Mouse (Mus musculus): ENCODE measurements at regions not wholly inside any gene's neighbourhood (a gene's known extent, or its start where the extent isn't known, plus 50 kb on each side); places are given as distances from the start of the nearest gene placed in this dataset.

DNA sequence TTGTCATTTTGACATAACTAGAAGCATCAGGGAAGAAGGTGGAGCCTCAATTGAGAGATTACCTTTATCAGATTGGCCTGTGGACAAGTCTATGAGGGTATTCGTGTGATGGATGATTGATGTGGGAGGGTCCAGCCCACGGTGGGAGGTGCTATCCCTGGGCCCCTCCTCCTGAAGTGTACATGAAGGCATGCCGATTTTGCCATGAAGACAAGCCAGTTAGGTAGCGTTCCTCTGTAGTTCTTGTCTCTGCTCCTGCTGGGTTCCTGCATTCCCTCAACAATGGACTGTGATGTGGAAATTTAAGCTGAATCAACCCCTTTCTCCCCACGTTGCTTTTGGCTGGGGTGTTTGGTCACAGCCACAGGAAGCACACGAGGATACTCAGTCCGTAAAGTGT is 317.5 kb downstream of the Gm49356 start:
- DNase-seq (ENCODE audit: extremely low spot score, low spot score), result no peak

DNA sequence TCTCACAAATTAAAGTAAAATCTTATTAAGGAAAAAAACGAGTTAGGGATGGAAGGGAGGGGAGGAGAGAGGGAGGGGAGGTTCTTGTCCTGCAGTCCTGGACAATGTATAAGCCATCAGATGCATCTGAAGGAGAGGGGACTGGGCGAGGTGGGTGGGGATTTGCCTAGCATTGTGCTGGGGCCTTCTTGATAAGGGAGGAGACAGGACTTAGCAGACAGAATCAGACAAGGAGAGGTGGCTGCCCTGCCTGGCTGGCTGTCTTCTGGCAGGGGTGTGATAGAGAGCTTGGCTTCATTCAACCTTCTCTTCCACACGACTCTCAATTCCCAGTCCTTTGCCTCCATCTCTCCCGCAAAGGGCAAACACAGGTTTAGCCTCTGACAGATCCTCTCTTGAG is 318.9 kb downstream of the Gm49356 start:
- DNase-seq (ENCODE audit: extremely low spot score, low spot score), result no peak

DNA sequence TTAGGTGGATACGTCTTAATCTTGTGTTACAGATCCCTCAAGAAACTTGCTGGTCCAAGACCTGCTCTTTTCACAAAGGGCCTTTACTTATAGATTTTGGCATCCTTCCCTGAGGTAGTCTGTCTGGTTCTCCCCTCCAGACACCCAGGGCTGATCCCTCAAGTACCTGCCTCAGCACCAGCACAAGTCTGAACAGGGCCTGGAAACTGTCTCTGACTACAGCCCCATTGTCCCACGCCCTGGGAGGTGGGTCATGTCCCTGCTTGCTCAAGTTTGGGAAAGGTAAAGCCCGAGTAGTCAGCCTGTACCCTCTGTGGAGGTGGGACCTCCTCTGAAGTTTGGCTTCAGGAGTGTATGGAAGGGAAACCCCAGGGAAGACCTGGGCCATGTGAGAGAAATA is 323.3 kb downstream of the Gm49356 start:
- no peak for DNase-seq (ENCODE audit: extremely low spot score, low spot score)

DNA sequence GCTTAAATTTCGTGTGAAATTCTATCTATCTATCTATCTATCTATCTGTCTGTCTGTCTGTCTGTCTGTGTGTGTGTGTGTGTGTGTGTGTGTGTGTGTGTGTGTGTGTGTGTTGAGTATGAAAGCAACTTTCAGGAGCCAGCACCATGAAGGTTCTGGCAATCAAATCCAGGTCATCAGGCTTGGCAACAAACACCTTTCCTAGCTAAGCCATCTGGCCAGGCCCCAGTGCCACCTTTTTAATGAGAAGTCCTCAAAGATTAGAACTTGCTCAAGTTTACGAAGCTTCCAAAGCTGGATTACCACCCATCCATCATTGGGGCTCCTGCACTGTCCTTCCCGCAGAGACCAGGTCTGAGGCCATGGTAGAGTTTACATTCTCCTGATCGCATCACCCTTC is 325.0 kb downstream of the Gm49356 start:
- DNase-seq (ENCODE audit: extremely low spot score, low spot score), result no peak

DNA sequence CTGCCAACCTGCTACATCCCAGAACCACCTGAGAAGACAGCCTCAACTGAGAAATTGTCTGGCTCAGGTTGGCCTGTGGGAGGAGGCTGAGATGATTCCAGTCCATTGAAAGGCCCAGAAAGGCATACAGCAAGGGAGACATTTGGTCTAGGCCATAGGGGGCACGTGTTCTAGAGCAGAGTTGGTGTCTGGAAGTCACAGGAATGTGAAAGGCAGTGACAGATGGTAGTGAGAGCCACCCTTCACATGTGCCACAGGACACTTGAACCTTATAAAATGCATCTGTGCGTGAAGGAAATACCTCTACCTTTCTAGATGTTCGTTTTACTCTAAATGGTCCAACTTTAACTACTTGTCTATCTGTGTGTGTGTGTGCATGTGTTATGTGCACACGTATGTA is 326.1 kb downstream of the Gm49356 start:
- no peak for DNase-seq (ENCODE audit: extremely low spot score, low spot score)

DNA sequence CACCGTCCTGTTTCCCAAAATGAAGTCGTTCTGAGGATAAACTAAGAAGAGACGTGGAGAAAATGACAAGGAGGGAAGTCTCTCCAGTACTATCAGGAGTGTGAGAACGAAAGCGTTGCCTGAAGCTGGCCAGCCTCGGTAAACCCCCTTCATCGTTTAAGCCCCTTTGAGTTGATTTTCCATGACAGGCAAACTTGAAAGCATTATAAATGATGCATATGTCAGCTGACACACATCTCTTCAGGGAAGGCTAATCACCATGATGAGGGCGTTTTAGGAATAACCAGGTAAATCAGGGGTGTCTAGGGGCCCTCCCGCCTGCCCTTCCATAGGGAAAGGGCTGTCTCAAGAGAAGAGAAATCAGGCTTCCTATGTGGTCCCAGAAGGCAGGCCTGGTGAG is 328.4 kb downstream of the Gm49356 start:
- DNase-seq (ENCODE audit: extremely low spot score, low spot score), result no peak

DNA sequence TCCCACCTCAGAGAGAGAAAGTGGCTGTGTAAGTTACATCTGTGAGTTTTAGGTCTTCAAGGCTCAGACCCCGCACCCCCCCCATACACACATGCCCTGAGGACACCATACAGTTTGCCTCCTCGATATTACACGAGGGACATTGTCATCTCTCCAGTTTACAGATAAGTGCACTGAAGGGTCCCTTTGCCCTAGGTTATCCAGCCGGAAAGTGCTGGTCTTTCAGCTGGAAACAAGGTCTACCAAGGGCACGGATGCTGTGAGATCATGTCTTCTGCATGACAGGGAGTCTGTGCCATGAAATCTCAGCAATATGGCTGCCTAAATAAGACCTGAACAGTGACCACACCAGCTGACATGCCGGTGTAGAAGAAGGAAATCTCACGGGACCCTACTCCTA is 329.8 kb downstream of the Gm49356 start:
- no peak for DNase-seq (ENCODE audit: extremely low spot score, low spot score)

DNA sequence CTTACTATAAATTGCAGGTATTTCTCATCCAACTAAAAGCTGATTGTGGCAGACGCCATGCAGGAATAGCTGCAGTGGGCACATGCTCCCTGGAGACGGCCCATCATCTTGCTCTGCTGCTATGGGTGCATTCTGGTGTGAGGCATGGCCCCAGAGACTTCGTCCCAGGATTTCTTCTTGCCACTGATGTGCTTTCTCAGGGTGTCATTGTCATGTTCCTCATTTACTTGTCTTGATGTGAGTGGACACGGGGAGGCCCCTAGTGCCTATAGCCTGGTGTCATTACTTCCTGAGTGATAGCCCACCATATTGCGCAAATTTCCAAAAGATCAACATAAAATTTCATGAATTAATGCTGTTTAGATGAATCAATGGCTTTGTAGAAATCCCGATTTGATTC is 336.5 kb downstream of the Gm49356 start:
- no peak for DNase-seq (ENCODE audit: extremely low spot score, low spot score)

DNA sequence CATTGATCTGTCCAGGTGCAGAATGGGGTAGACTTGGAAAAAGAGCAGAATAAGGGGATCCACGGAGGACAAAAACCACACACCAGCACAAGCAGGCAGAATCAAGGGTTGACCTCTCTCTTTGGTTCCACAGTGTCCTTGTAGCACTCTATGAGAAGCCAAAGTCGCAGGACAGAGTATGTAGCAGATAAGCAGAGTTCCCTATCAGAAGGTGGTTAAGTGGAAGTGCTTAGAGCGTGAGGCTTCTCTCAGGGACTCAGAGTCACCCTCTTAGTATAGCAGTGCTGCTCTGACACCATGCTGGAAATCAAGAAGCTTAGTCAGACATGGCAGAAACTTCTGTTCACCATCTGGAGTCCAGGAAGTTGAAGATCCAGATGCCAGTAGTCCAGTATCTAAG is 338.2 kb downstream of the Gm49356 start:
- no peak for DNase-seq (ENCODE audit: extremely low spot score, low spot score)

DNA sequence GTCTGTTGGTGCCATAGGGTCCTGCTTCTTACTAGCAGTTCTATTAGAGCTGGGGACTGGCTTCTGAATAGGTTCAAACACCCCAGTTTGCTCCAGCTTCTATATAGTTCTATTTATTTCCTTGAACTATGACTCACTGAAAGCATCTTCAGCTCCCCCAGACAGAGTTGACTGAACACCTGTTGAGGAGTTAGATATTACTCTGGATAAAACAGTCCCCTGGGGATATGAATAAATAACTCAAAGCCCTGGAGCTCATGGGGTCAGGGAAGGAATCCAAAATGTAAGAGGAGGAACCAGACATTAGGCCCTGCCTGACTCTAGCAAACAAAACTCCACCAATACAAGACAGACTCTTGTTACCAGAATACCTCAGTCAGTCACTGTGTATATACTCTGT is 341.4 kb downstream of the Gm49356 start:
- no peak for DNase-seq (ENCODE audit: extremely low spot score, low spot score)

DNA sequence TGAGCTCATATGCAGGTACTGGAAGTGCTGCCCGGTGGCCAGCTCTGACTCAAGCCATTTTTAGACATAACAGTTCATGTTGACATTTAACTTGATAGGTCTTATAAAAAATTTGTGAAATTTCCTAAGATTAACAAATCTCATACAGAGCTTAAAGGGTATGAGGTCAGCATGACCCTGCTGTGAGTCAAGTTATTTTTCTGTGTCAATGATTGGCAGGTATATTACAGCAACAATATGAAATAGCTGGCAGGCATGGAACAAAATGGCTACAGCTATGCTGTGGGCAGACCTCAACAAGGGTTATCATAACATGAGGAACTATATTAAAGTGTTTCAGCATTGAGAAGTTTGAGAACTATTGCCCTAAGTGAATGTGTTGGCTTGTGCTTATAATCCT is 342.6 kb downstream of the Gm49356 start:
- no peak for DNase-seq (ENCODE audit: extremely low spot score, low spot score)

DNA sequence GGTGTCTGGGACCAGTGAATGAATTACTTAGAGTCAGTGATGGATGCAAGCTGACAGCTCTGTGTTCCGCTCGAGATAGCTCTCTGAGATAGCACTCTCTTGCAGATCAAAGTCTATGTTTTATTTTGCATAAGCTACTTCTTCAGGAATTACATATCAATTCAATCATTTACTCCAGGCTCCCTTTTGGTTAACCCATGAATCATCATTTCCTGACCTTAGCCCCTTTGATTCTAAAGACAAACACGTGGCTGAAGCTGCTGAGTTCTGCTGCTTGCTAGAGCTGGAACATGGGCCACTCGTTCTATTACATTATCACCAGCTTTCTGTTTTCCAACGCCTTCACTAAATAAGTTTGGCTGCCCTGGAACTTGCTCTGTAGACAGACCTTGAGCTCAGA is 343.2 kb downstream of the Gm49356 start:
- no peak for DNase-seq (ENCODE audit: extremely low spot score, low spot score)

DNA sequence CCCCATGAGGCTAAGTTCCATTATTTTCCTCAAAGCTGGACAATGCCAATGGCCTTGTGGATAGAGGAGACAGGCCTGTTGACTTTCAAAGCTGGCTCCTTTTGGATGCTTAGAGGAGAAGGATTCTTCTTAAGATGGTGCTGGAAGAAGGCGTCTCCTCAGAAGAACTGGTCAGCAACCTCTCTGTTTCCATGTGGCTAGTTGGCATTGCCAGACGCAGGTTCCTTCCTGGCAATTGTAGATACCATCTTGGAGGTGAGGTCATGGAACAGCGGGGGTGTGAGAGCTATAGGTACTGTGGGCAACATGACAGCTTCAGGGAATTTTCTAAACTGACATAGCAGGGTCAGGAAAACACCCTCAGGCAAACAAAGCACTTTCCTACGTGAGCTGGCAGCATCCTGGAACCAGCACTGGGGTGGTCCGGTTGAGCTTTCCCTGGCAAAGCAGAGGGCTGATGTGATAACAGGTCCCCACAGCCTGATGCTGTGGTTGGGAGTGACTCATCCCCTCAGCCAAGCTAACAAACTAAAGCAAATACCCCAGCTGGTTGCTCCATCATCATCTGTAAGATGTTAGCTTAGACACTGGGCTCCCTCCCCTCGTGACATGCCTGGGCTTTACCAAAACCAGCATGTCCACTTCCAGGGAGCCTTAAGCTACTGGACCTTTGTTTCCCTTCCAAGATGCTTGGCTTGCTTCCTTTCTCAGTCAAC is 348.5 kb downstream of the Gm49356 start:
- DNase-seq (ENCODE audit: extremely low spot score, low spot score), result no peak

DNA sequence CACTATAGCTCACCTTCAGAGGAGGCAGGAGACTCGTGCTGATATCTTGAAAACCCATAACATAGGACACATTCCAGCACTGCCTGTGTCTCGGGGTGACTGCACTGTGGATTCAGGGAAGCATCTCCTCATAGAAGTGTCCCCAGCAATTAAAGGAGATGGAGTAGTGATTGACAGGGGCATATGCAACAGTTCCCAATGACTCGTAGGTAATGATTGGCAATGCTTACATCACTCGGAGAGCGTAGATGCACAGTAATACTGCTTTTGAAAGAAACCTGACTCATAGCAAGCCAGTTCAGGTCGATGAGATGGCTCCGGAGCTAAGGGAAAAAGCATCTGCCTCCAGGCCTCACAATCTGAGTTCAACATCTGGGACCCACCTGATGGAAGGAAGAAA is 352.7 kb downstream of the Gm49356 start:
- no peak for DNase-seq (ENCODE audit: extremely low spot score, low spot score)

DNA sequence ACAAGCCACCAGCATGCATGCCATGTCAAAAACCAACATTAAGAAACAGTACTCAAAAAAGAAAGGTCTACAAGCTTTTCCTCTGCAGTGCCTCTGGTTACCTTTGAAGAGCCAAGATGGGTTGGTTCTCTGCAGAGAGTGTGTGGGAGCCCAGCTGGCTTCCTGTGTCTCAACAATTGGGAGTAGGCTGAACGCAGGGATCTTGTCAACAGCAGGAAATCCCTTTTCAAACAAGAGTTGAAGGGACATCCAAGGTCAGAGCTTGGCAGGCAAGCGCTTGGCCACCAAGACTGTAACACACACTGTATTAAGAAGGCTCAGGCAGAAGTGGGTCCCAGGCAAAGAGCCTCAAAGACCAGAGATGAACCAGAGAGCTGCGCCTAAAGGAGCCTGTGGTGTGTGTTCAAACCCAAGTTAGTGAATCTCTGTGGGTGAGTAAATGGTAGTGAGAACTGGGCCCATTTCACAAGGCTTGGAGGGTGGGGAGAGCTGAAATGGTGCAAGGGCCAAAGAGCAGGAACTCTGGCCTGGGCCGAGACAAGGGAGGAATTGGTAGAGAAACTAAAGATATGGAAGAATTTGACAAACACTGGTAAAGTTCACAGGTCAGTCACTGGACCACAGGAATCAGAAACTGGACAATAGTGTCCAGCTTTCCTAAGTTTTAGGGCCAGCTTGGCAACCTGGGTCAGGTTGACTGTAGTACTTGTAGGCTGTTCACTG is 357.0 kb downstream of the Gm49356 start:
- no peak for DNase-seq (ENCODE audit: extremely low spot score, low spot score)

DNA sequence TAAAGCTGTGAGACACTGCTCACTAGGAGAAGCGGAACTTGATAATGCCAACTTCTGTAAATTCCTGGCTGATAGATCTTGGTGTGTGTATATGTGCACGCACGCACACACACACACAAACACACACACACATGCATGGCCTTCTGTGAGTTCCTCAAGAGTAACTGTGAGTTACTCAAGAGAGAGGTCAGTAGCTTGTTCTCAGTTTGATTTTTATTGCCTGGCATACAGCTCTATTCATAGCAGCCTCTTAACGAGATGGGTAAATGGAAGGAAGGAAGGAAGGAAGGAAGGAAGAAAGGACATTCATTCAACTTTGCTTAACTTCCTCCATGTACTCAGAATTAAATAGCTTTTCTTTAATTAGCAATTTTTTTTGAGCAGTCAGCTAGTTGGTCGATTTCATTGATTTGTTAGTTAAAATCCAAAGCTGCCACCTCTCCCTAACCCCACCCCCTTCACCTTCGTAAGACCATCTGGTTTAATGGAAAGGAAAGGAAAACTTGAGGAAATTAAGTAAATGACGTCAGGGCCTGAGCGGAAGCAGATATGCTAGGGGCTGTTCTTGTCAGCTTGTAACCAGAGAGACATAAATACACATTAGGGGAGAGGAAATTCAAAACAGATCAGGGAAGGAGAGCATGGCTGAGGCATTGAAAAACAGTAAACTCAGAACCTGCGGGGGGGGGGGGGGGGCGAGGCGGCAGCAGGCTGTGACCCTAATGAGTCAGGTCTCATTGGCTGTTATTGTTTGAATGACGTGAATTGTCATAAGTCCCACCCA is 359.6 kb downstream of the Gm49356 start:
- DNase-seq (ENCODE audit: extremely low spot score, low spot score), result no peak

DNA sequence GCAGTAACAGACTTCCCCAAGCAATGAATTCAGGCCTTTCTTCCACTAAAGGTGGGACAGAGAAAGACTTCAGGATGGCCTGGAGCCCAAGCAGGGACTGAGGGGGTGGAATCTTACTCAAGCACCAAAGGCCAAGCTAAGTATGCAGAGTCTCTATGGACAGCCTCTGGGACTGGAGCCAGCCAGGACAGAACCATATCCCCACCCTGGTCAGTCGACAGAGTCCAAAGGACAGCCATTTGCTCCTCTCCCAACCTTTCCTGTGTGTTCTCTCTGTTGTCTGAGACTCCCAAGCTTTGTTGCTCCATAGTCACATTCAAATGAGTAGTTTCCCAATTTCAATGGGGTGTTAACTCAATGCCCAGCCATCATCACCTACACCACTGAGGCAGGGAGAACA is 372.3 kb downstream of the Gm49356 start:
- no peak for DNase-seq (ENCODE audit: extremely low spot score, low spot score)

DNA sequence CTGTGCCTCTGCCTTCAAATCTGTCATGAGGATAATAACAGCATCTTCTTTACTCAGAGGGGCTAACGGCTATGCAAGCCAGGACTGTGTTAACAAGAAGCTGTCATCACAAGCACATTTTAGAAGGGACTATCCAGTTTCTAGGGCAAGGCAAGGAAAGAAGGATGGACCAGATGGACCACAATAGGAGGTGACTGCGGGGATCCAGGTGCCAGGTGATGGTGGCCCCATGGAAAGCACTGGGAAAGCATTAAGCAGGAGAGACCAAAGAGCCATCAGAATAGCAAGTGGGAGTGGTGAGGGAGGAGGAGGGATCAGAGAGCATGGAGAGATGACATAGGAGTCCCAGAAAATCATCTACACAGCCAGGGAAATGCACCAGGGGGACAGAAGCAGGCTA is 373.3 kb downstream of the Gm49356 start:
- no peak for DNase-seq (ENCODE audit: extremely low spot score, low spot score)

DNA sequence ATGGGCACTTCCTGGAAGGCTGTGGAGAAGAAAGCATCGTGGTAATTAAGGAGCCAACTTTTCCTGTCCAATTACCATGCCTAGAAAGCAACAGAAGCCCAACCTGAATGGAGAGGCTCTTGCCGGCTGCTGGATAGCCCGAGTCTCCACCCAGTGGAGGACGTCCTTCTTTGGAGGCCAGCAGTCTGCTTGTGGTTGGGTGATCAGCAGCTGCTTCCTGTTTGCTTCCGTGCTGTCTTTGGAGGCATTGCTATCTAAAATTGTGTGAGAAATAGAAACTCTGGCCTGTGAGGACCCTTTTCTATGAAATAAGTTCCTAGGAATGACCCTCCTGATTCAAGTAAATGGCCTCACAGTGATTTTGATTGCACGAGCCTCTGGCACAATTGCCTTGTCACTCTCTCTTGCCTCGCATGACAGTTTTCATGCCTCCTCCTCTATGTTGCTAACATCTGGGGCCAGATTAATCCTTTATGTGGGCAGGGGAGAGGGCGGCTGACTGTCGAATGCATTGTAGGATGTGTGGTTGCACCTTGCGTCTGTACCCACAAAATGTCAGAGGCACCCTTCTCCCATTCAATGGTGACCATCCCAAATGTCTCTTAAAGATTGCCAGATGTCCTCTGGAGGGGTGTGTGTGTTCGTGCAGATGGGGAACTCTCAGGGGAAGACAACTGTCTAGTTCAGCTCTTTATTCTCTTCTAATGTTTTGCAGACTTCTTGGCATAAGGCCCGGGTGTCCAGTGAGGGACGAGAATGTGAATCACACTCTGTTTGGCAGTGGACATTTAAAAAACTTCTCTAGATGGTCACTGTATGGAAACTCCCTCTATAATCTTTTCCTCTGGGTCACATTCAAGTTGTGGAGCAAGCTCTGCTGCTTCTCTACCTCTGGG is 374.6 kb downstream of the Gm49356 start:
- no peak for DNase-seq (ENCODE audit: extremely low spot score, low spot score)
